Mouse (Mus musculus) midbrain, embryonic 13.5 days (tissue): Measurements from ENCODE around the gene Tspan15. TPM values are rescaled to one million over a fixed set of nuclear protein-coding genes. Genes with fewer than 3 reads are reported as not detected.

Source experiments
- ATAC-seq: fragments of 200-750 bp; cut with Nextera tagmentation; 2 replicates; pipeline ENCODE4 v1.8.0; 2017; ENCODE audit warnings: mild to moderate bottlenecking, moderate TSS enrichment, moderate library complexity
- H3K27ac ChIP-seq: fragments of 300-500 bp; sonication (generic); 2 replicates; pipeline ENCODE4 v1.5.1; 2015; ENCODE audit warnings: inconsistent platforms, mild to moderate bottlenecking, moderate library complexity
- H3K27me3 ChIP-seq: fragments of 300-500 bp; sonication (generic); 2 replicates; pipeline ENCODE4 v1.6.1; 2015; ENCODE audit warnings: mild to moderate bottlenecking, inconsistent platforms
- H3K36me3 ChIP-seq: fragments of 300-500 bp; sonication (generic); 2 replicates; pipeline ENCODE4 v1.6.1; 2015; ENCODE audit warnings: mild to moderate bottlenecking, inconsistent platforms
- H3K4me1 ChIP-seq: fragments of 300-500 bp; sonication (generic); replicated peaks from 2 replicates; pipeline ENCODE4 v1.6.1; 2015; ENCODE audit warnings: inconsistent platforms
- H3K4me2 ChIP-seq: fragments of 300-500 bp; sonication (generic); replicated peaks from 2 replicates; pipeline ENCODE4 v1.6.1; 2015; ENCODE audit warnings: moderate library complexity, mild to moderate bottlenecking, inconsistent platforms
- H3K4me3 ChIP-seq: fragments of 300-500 bp; sonication (generic); replicated peaks from 2 replicates; pipeline ENCODE4 v1.5.1; 2015; ENCODE audit warnings: mild to moderate bottlenecking, inconsistent platforms
- H3K9ac ChIP-seq: fragments of 300-500 bp; sonication (generic); replicated peaks from 2 replicates; pipeline ENCODE4 v1.6.1; 2015; ENCODE audit warnings: mild to moderate bottlenecking, inconsistent platforms
- H3K9me3 ChIP-seq: fragments of 300-500 bp; sonication (generic); 2 replicates; pipeline ENCODE4 v1.6.1; 2016; ENCODE audit warnings: mild to moderate bottlenecking, inconsistent platforms
- WGBS: fragments of 180-500 bp; shearing (Covaris S2); methylation state at CpG from one replicate; pipeline ENCODE4 v1.1.7; 2015; 5-methylcytosine and 5-hydroxymethylcytosine counted together
- polyA plus RNA-seq: library from polyadenylated mRNA; unstranded; fragments of >200 nt; fragmentation: Nextera tagmentation; extraction: Ambion mirVana; gene quantifications from 2 replicates; pipeline ENCODE4 v1.2.1, GENCODE M21; 2015

Gene Tspan15
- polyA plus RNA-seq, 1 experiment from 2014 or later, result 15.0 TPM

DNA sequence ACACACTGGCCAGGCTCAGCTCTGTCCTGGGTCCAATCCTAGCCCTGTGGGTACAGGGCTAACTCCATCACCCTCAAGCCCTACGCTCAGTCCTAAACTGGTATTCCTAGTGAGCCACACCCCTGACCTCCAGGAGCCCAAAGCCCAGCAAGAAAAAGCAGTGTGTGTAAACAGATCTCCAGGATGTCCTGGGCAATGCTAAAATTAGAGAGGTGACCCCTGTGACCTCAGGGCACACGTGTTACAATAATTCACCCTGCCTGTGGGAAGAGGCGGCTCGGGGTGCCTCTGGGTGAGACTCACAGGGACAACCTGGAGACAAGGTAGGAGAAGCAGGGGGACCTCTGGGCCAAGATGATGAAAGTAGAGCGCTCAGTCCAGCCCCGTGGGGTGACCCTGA, 6.8 kb downstream of the Tspan15 start:
- H3K27ac ChIP-seq, result no peak overlapping the region
- no peak overlapping the region for H3K9ac ChIP-seq
- no peaks in the 10 kb centered on the region for H3K9me3 ChIP-seq
- no peak overlapping the region for H3K4me3 ChIP-seq
- H3K4me1 ChIP-seq, result no peaks in the 10 kb centered on the region
- H3K27me3 ChIP-seq, result peaks cover 3% of the 10 kb centered on the region; the same call in 1 of the 2 replicates
- no peaks in the 10 kb centered on the region for H3K36me3 ChIP-seq
- H3K4me2 ChIP-seq, result no peak overlapping the region
- no peak for ATAC-seq
- WGBS, result 76% methylated on average over 6 of the region's 6 CpGs

DNA sequence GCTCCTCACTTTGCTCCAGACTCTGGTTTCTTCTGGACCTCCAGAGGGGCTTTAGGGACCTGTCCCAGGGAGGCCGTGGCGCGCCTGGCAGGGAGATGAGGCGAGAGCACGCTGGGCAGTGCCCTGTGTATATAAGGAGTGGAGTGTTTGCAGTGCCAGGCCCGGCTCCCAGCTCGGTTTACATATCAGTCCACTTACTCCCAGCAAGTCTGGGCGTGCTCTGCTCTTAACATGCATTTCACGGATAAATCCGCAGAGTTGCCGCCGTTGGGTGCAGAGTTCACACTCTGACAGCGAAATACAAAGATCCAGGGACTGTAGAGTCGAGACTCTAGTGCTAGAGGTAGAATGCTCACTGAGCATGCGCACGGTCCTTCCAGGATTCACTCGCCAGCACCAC, 8.3 kb downstream of the Tspan15 start:
- WGBS, result 83% methylated on average over 17 of the region's 17 CpGs
- no peaks in the 10 kb centered on the region for H3K4me1 ChIP-seq
- no peaks in the 10 kb centered on the region for H3K27me3 ChIP-seq
- no peak overlapping the region for H3K4me3 ChIP-seq
- no peak overlapping the region for H3K4me2 ChIP-seq
- ATAC-seq, result no peak
- H3K27ac ChIP-seq, result no peak overlapping the region
- no peak overlapping the region for H3K9ac ChIP-seq
- H3K9me3 ChIP-seq, result no peaks in the 10 kb centered on the region
- H3K36me3 ChIP-seq, result no peaks in the 10 kb centered on the region

DNA sequence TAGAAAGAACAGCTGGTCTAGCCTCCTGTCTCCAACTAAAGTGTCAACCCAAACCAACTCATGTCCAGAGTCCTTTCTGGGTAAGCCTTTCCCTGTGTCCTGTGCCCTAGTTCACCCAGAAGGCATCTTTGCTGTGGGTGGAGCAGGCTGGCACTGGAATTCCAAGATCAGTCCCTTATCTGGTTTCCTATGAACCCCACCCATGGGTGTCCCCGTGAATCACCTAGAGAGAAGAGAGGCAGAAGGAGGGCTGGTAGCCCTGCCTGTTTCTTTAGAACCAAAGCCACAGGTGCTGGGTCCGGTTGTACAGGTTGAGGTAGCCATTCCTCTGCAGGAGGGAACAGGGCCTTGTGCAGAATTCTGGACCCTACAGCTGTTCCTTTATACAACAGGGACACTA, 9.4 kb downstream of the Tspan15 start:
- Histone ChIP-seq H3K36me3 (no peaks in the 10 kb centered on the region), H3K4me2 (no peak overlapping the region), H3K9ac (no peak overlapping the region), H3K4me3 (no peak overlapping the region), H3K9me3 (no peaks in the 10 kb centered on the region), H3K27me3 (no peaks in the 10 kb centered on the region), H3K4me1 (no peaks in the 10 kb centered on the region; the same call in 1 of the 2 replicates), H3K27ac (no peak overlapping the region)
- 95% methylated on average over 2 of the region's 2 CpGs for WGBS
- no peak for ATAC-seq

DNA sequence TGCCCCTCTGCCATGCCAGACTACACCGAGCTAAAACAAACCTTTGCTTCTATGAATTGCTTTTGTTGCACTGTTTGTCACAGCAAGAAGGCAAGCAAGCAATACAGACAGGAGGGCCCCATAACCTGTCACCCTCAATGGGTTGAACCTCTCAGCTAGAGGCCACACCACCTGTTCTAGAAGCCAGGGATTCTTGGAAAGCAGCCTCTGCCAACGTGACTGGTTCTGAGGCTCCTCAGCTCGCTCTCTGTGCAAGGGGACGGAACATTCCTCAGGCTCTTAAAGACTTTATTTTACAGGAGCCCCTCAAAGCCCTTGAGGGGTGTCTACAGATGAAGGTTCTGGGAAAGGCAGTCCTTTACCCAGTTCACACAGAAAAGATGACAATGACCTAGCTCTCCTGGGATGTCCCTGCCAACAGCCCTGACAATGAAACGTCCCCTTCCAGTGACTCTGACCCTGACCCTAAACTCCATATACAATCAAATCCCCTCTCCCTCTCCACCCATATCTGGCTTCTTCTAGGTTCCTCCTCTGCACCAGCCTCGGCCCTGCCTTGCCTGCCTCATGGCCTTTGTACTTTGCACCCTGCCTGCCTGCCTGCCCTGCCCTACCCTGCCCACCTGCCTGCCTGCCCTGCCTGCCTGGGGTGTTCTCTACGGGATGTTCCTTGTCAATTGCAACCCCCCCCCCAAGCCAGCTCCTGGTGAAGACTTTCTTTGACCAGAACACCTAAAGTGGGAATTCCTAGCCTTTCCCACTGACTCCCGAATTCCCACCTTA, 10.1 kb downstream of the Tspan15 start:
- H3K9me3 ChIP-seq, result no peaks in the 10 kb centered on the region
- H3K4me1 ChIP-seq, result no peaks in the 10 kb centered on the region; the same call in 1 of the 2 replicates
- no peak overlapping the region for H3K27ac ChIP-seq
- 84% methylated on average over 8 of the region's 8 CpGs for WGBS
- no peak overlapping the region for H3K4me3 ChIP-seq
- H3K9ac ChIP-seq, result no peak overlapping the region
- H3K36me3 ChIP-seq, result no peaks in the 10 kb centered on the region
- no peaks in the 10 kb centered on the region for H3K27me3 ChIP-seq
- no peak for ATAC-seq
- H3K4me2 ChIP-seq, result no peak overlapping the region

DNA sequence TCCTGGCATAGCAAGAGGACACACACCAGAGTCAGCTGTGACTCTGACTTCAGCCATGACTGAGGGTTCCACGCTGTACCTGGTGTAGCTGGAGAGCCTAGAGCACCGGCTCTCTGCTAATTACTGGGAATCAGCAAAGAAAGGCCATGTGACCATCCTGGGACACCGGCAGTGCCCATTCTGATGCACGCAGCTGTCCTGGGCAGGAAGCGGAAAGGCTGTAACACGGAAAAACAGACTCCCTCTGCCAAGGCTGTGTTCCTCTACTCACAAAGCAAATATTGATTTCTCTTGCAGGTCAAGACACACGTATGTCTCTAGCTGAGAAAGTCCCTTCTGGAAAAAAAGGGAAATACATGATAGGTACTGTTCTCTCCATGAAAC, 12.3 kb downstream of the Tspan15 start:
- no peak overlapping the region for H3K4me2 ChIP-seq
- H3K27me3 ChIP-seq, result no peaks in the 10 kb centered on the region
- ATAC-seq, result no peak
- WGBS, result 80% methylated on average over 7 of the region's 7 CpGs
- H3K4me3 ChIP-seq, result no peak overlapping the region
- H3K9me3 ChIP-seq, result no peaks in the 10 kb centered on the region
- H3K36me3 ChIP-seq, result no peaks in the 10 kb centered on the region
- no peak overlapping the region for H3K9ac ChIP-seq
- H3K27ac ChIP-seq, result no peak overlapping the region
- no peaks in the 10 kb centered on the region; the same call in 1 of the 2 replicates for H3K4me1 ChIP-seq

DNA sequence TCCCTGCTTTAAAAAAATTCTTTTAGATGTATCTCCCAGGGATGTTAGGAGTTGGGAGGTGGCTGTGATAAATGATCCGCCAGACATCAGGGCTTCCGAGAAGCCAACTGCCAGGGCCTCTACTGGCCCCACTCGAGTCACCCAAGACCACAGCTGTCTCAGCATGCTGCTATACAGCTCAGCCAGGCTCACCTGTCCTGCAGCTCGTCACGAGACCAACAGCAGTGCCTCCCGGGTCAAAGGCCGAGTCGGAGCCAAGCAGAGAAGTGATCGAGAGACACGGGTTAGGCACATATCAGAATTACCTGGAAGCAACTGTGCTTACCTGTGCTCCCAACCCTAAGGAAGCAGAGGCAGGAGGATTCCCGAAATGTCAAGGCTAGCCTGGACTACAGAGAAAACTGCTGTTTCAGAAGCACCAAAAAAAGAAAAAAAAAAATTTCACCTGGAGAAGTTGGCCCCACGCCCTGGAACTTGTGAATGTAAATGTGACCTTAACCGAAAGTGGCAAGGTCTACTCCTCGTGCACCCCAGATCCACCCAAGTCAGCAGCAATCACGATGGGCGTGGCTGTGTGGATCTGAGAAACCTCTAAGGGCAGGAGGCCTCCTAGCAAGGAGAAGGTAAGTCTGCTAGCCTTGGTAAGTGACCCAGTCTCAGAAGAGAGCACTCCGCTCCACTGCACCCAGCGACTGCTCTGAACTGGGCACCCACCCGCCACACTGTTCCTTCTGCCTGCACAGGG, 12.8 kb downstream of the Tspan15 start:
- Histone ChIP-seq H3K9ac (no peak overlapping the region), H3K4me1 (no peaks in the 10 kb centered on the region; the same call in 1 of the 2 replicates), H3K4me3 (no peak overlapping the region), H3K4me2 (no peak overlapping the region), H3K27ac (no peak overlapping the region), H3K27me3 (no peaks in the 10 kb centered on the region), H3K9me3 (no peaks in the 10 kb centered on the region), H3K36me3 (no peaks in the 10 kb centered on the region)
- peak; percentile 38; the same call in 1 of the 2 replicates for ATAC-seq
- 92% methylated on average over 19 of the region's 19 CpGs for WGBS

DNA sequence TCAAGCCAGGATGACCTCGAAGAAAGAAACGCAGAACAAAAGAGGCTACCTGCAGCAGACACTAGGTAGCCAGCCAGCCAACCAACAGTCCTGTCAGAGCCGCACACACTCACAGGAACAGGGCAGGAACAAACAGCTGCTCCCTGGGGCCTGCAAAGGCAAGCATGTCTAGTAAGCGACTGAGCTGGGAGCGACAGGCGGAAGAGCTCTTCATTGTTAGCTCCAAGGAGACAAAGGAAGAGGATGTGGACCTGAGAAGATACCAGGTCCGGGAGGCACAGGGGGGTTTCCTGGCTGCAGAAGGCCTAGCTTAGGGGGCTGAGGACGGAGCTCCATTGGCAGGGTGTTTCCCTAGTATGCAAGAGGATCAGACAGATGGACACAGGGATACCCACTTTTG, 13.9 kb downstream of the Tspan15 start:
- no peaks in the 10 kb centered on the region for H3K36me3 ChIP-seq
- H3K4me3 ChIP-seq, result no peak overlapping the region
- no peak overlapping the region for H3K4me2 ChIP-seq
- no peak for ATAC-seq
- 33% methylated on average over 8 of the region's 8 CpGs for WGBS
- no peak overlapping the region for H3K9ac ChIP-seq
- H3K4me1 ChIP-seq, result no peaks in the 10 kb centered on the region; the same call in 1 of the 2 replicates
- no peaks in the 10 kb centered on the region for H3K9me3 ChIP-seq
- H3K27me3 ChIP-seq, result no peaks in the 10 kb centered on the region
- peak overlapping the region; percentile 54; the same call in 1 of the 2 replicates for H3K27ac ChIP-seq

DNA sequence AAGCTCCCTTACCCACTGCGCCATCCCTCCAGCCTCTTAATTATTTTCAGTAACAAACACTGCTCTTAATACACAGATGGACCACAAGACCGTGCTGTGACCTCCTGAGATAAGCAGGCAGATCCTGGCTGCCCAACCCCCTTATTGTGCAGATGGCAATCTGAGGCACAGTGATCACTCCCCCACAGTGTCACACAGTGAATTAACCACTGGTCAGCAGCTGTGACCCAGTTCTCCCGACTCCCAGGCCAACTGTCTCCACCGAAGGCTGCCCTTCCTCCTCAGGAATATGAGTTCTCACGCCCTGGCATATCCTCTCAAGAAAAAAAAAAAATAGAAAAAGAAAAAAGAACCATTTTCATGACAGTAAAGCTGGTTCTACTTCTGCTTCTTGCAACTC, 14.5 kb downstream of the Tspan15 start:
- no peaks in the 10 kb centered on the region for H3K27me3 ChIP-seq
- no peak overlapping the region for H3K9ac ChIP-seq
- H3K4me3 ChIP-seq, result no peak overlapping the region
- no peaks in the 10 kb centered on the region for H3K9me3 ChIP-seq
- no peak overlapping the region for H3K4me2 ChIP-seq
- H3K36me3 ChIP-seq, result no peaks in the 10 kb centered on the region
- peak overlapping the region; percentile 54; the same call in 1 of the 2 replicates for H3K27ac ChIP-seq
- 48% methylated on average over 5 of the region's 5 CpGs for WGBS
- H3K4me1 ChIP-seq, result no peaks in the 10 kb centered on the region; the same call in 1 of the 2 replicates
- ATAC-seq, result no peak

DNA sequence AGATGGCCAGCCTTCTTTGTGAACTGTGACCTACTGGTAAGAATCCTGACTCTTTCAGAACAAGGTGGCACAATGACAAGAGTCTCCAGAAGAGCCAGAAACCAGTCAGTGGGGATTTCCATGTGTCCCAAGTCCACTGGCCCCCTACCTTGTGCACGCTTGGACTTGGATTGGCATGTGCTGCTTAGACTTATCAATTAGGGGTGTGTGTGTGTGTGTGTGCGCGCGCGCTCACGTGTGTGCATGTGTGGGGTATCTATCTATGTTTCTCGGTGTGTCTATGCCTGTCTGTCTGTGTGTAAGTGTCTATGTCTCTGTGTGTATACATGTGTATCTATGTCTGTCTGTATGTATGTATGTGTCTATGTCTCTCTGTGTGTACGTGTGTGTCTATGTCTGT, 15.4 kb downstream of the Tspan15 start:
- Histone ChIP-seq H3K27ac (no peak overlapping the region), H3K9ac (no peak overlapping the region), H3K36me3 (no peaks in the 10 kb centered on the region), H3K4me3 (no peak overlapping the region), H3K4me1 (peaks cover 3% of the 10 kb centered on the region; the same call in 1 of the 2 replicates), H3K4me2 (no peak overlapping the region), H3K9me3 (no peaks in the 10 kb centered on the region), H3K27me3 (no peaks in the 10 kb centered on the region)
- ATAC-seq, result no peak
- WGBS, result 94% methylated on average over 8 of the region's 8 CpGs

DNA sequence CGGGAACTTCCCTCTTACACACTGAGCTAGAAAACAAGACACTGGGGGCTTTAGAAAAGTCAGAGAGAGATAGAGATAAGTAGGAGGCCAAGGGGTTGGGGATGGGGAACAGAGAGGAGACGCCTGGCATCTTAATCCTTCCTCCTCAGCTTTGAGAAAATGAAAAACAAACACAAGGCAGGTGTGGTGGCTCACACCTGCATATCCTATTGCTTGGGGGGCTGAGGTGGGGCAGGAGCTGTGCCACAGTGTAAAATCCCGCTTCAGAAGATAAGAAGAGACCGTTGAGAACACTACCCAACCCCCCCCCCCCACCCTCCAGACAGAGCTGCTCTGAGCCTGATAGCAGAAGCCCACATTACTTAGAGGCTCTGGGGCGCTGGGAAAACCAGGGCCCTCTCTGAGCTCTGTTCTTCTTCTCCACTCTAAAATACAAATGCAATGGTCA, 15.9 kb downstream of the Tspan15 start:
- WGBS, result 64% methylated on average over 5 of the region's 5 CpGs
- H3K27ac ChIP-seq, result no peak overlapping the region
- H3K9ac ChIP-seq, result no peak overlapping the region
- H3K27me3 ChIP-seq, result no peaks in the 10 kb centered on the region
- no peak for ATAC-seq
- H3K36me3 ChIP-seq, result no peaks in the 10 kb centered on the region
- no peaks in the 10 kb centered on the region for H3K9me3 ChIP-seq
- H3K4me2 ChIP-seq, result no peak overlapping the region
- peaks cover 3% of the 10 kb centered on the region; the same call in 1 of the 2 replicates for H3K4me1 ChIP-seq
- no peak overlapping the region for H3K4me3 ChIP-seq

DNA sequence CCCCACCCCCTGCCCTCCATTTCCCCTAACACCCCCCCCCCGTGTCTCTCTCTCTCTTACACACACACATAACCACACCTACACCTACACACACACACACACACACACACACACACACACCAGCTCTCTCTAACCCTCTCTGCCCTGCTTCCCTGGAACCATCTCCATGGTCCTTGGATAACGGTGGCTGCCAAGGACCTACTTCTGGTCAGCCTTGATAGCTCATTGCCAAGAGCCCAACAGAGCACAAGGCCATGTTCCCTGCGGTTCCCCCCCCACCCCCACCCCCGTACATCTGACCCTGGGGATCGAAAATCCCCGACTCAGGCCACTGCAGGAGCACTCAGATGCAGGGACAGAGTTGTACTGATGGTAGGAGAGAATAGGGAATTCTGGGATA, 19.7 kb downstream of the Tspan15 start:
- Histone ChIP-seq H3K36me3 (no peaks in the 10 kb centered on the region), H3K4me3 (no peak overlapping the region), H3K9ac (no peak overlapping the region), H3K4me2 (no peak overlapping the region), H3K4me1 (peaks cover 3% of the 10 kb centered on the region; the same call in 1 of the 2 replicates), H3K27me3 (no peaks in the 10 kb centered on the region), H3K9me3 (no peaks in the 10 kb centered on the region), H3K27ac (no peak overlapping the region)
- no peak for ATAC-seq
- 62% methylated on average over 5 of the region's 6 CpGs for WGBS

DNA sequence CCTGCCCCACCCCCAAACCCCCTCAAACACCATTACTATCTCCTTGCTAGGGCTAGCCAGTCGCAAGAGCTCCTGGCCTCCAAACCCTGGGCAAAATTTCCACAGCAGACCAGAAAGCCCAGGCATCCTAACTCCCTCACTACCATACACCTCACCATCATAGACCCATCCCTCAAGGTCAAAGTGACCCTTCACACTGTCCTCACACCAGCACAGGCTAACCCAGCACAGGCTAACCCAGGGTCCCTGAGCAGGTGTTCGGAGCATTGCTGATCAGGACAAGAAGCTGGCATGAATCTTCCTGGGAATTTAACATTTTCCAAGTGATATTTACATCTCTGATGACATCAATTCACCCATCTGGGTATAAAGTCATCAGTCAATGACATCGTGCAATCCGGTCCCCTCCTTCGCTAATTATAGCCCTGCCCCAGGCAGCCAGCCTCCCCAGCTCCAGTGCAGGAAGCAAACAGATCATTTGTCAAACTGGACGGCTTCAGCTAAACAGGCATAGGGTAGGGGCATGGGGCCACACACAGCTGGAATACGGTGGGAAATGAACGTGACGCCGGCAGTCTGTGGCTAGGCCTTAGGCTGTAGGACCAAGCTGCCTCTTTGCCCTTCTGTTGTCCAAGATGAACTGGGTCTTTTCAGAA, 22.7 kb downstream of the Tspan15 start:
- no peaks in the 10 kb centered on the region for H3K9me3 ChIP-seq
- H3K27me3 ChIP-seq, result no peaks in the 10 kb centered on the region
- no peaks in the 10 kb centered on the region for H3K36me3 ChIP-seq
- WGBS, result 90% methylated on average over 10 of the region's 10 CpGs
- ATAC-seq, result no peak
- H3K4me3 ChIP-seq, result no peak overlapping the region
- 0 out of 2 replicates have a peak, but pooled peaks cover 3% of the 10 kb centered on the region for H3K4me1 ChIP-seq
- H3K4me2 ChIP-seq, result no peak overlapping the region
- H3K9ac ChIP-seq, result no peak overlapping the region
- no peak overlapping the region for H3K27ac ChIP-seq
